Mouse (Mus musculus): ENCODE results near the gene Hist1h2ab. TPM values are rescaled to one million over a fixed set of nuclear protein-coding genes. Genes with fewer than 3 reads are reported as not detected.
"Not testable (repeated sequence)": the region's sequence is repeated elsewhere in the genome, so short reads cannot be mapped to it uniquely, and the experiment has no call there.

Gene Hist1h2ab
- polyA plus RNA-seq, 1 experiment from 2014 or later = 60.6 TPM

DNA sequence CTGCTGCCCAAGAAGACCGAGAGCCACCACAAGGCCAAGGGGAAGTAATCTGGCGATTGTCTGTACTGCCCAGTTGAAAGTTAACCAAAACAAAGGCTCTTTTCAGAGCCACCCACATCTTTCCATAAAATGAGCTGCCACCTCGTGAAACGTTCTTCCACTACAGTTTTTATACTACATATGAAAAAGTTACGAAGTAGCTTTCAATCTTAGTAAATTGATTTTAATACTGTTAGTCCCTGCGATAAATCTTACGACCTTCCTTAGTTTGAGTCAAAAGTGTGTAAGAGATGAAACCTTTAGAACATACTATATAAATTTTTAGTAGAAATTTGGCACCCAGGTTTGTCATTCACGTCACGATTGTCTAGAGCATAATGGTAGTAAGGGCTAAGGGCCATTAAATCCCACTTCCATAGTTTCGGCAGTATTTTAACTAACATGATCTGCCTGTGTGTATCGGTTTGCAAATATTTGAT lies 591 bp downstream of the Hist1h2ab start:
- H3K27me3 ChIP-seq (ENCODE audit: low read depth, poor library complexity, severe bottlenecking) = no peaks in the 10 kb centered on the region
- H3K4me3 ChIP-seq = peak overlapping the region; percentile 51
- H3K4me1 ChIP-seq = peaks cover 17% of the 10 kb centered on the region
- H3K27ac ChIP-seq = peak overlapping the region; percentile 98
- peak; percentile 45 for DNase-seq (ENCODE audit: low spot score)
- H3K36me3 ChIP-seq = no peaks in the 10 kb centered on the region
- no peaks in the 10 kb centered on the region for H3K9me3 ChIP-seq (replicated peaks)
- 2% methylated on average over 11 of the region's 11 CpGs for WGBS

- peaks cover 14% of the 10 kb centered on the region for H3K4me1 ChIP-seq
- WGBS = 0% methylated on average over 23 of the region's 47 CpGs
- DNase-seq (ENCODE audit: low spot score) = peak; percentile 89
Observed at GRCm38 (mm10) chr13:23752067-23752741, 1.3 kb downstream of the Hist1h2ab start, which contains the start of gene Hist1h3b. Hist1h3b (plus strand) TSS chr13:23752267.

DNA sequence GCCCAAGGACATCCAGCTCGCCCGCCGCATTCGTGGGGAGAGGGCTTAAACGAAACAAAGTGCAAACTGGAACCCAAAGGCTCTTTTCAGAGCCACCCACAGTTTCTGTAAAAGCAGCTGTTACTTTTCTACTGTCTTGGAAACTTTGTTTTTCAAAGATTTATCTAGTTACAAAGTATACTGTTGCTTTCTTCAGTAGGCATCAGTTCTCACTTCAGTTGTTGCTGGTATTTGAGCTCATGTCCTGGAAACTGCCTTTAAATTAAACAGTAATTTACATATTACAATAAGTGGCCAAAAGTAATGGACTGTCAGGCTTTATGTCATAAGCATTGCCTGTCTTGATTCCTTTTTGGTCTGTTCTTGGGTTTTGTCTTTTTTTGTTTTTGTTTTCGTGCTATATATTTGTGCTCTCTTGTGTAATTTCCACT lies 1.8 kb downstream of the Hist1h2ab start:
- peaks cover 15% of the 10 kb centered on the region for H3K4me1 ChIP-seq
- 7% methylated on average over 6 of the region's 6 CpGs for WGBS
- H3K4me3 ChIP-seq = peak overlapping the region; percentile 51
- no peaks in the 10 kb centered on the region for H3K9me3 ChIP-seq (replicated peaks)
- H3K27me3 ChIP-seq (ENCODE audit: low read depth, poor library complexity, severe bottlenecking) = no peaks in the 10 kb centered on the region
- H3K27ac ChIP-seq = peak overlapping the region; percentile 87
- no peak for DNase-seq (ENCODE audit: low spot score)
- H3K36me3 ChIP-seq = no peaks in the 10 kb centered on the region

More at GRCm38 (mm10) chr13:23752067-23752741, 1.3 kb downstream of the Hist1h2ab start, which contains the start of gene Hist1h3b:
- not testable (repeated sequence) for H3K36me3 ChIP-seq; H3K27me3 ChIP-seq (ENCODE audit: low read depth, poor library complexity, severe bottlenecking); H3K9me3 ChIP-seq (replicated peaks)
- H3K4me3 ChIP-seq = peak within 1 kb of the TSS; percentile 51
- peak within 1 kb of the TSS; percentile 98 for H3K27ac ChIP-seq

DNA sequence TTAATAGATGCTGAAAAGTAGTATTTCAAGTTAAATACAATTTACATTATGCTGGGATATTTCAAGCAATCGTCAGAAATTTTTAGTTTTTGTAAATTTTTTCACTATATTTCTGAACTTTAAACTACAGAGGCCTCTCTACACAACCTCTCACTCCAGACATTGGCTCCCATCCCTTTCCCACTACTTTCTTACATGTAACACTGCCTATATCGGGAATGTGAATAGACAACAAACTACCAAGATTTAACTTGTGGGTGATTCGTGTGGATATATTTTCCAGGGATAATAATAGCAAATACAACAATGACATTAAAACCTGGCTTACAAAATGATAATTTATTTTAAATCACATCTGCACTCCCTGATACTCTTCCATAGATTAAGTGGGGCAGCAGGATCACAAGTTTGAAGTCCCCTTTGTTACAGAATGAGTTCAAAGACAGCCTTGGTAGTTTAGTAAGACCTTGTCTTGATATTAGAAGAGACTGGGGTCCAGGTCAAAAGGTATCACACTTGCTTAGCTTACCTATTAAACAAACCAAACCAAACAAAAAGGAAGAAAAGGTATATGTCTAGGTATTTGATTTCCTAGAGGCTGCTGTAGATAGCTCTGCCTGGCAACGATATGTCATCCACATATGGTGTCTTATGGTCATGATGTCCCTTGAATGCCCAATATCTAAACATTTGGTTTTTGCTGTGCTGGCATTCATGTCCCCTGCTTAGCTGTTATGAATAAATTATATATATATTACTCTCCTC lies 2.6 kb downstream of the Hist1h2ab start:
- Histone ChIP-seq H3K36me3 (no peaks in the 10 kb centered on the region), H3K27ac (peak overlapping the region; percentile 87), H3K4me1 (peaks cover 7% of the 10 kb centered on the region), H3K4me3 (peak overlapping the region; percentile 51), H3K9me3 (replicated peaks) (no peaks in the 10 kb centered on the region), H3K27me3 (ENCODE audit: low read depth, poor library complexity, severe bottlenecking) (no peaks in the 10 kb centered on the region)
- 63% methylated on average over 4 of the region's 4 CpGs for WGBS
- DNase-seq (ENCODE audit: low spot score) = peak; percentile 22

GRCm38 (mm10) chr13:23755000-23755399 lies 4.1 kb downstream of the Hist1h2ab start:
- DNase-seq (ENCODE audit: low spot score) = no peak
- Histone ChIP-seq H3K27me3 (ENCODE audit: low read depth, poor library complexity, severe bottlenecking) (no peaks in the 10 kb centered on the region), H3K9me3 (replicated peaks) (no peaks in the 10 kb centered on the region), H3K36me3 (no peaks in the 10 kb centered on the region), H3K27ac (peak overlapping the region; percentile 92), H3K4me3 (no peak overlapping the region), H3K4me1 (peaks cover 7% of the 10 kb centered on the region)

DNA sequence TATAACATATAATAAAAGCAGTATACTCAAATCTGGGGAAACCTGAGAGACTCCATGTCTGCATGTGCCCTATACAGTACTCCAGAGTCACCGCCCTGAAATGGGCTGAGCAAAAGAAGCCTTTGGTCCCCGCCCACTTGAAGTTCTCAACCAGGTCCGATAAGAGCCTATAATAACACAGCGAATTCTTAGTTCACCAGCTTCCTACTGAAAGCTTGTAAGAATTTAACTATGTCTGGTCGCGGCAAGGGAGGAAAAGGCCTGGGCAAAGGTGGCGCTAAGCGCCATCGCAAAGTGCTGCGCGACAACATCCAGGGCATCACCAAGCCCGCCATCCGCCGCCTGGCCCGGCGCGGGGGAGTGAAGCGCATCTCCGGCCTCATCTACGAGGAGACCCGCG lies 5.9 kb downstream of the Hist1h2ab start, which contains the start of gene Hist1h4b:
Gene Hist1h4b (plus strand): TSS at position 224 of the 400 bp plus-strand sequence.
- no peaks in the 10 kb centered on the region for H3K9me3 ChIP-seq (replicated peaks)
- DNase-seq (ENCODE audit: low spot score) = peak; percentile 91
- H3K27me3 ChIP-seq (ENCODE audit: low read depth, poor library complexity, severe bottlenecking) = no peaks in the 10 kb centered on the region
- peaks cover 12% of the 10 kb centered on the region for H3K4me1 ChIP-seq
- no peaks in the 10 kb centered on the region for H3K36me3 ChIP-seq
- H3K27ac ChIP-seq = peak within 1 kb of the TSS; percentile 92
- WGBS = 0% methylated on average over 19 of the region's 22 CpGs
- peak within 1 kb of the TSS; percentile 52 for H3K4me3 ChIP-seq

DNA sequence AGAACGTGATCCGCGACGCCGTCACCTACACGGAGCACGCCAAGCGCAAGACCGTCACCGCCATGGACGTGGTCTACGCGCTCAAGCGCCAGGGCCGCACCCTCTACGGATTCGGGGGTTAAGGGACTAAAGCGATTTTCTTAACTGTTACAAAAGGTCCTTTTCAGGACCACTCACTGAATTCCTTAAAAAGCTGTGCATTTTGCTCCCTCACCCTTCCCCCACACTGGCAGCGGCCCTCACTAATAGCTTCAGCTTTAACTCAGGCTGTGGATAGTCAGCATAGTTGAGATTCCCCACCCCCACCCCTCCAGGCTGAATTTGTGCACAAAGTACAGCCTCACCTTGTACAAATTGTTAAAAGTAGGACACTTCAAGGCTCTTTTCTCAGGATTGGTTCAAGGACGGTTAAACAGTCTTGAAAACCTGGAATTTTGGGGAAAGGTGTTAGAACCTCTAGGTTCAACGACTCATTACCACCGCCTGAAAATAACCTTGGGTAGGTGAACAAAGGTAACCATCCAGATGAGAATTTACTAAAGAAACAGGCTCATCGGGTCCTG lies 6.4 kb downstream of the Hist1h2ab start:
- WGBS = 2% methylated on average over 22 of the region's 23 CpGs
- H3K36me3 ChIP-seq = no peaks in the 10 kb centered on the region
- peak; percentile 68 for DNase-seq (ENCODE audit: low spot score)
- no peaks in the 10 kb centered on the region for H3K9me3 ChIP-seq (replicated peaks)
- peaks cover 12% of the 10 kb centered on the region for H3K4me1 ChIP-seq
- peak overlapping the region; percentile 92 for H3K27ac ChIP-seq
- H3K4me3 ChIP-seq = peak overlapping the region; percentile 52
- H3K27me3 ChIP-seq (ENCODE audit: low read depth, poor library complexity, severe bottlenecking) = no peaks in the 10 kb centered on the region

DNA sequence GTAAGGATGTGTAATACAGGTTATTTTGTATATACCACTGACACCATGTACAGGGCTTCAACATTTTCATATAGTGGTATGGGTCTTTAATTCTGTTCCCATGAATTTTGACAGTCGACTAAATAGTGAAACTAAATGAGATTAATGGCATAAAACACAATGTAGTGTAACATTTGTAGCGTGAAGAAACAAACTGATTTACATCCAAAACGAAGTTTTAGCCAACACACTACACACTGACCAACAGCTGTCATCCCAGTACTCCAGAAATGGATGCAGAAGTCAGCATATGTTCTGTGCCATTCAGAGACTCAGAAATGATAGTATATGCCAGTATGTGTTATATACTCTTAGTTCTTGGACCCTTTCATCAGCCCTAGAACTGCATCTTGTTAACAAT lies 7.0 kb downstream of the Hist1h2ab start:
- Histone ChIP-seq H3K4me1 (peaks cover 15% of the 10 kb centered on the region), H3K36me3 (no peaks in the 10 kb centered on the region), H3K4me3 (peak overlapping the region; percentile 52), H3K9me3 (replicated peaks) (no peaks in the 10 kb centered on the region), H3K27me3 (ENCODE audit: low read depth, poor library complexity, severe bottlenecking) (no peaks in the 10 kb centered on the region), H3K27ac (peak overlapping the region; percentile 92)
- DNase-seq (ENCODE audit: low spot score) = no peak
- WGBS = 56% methylated on average over 3 of the region's 3 CpGs

DNA sequence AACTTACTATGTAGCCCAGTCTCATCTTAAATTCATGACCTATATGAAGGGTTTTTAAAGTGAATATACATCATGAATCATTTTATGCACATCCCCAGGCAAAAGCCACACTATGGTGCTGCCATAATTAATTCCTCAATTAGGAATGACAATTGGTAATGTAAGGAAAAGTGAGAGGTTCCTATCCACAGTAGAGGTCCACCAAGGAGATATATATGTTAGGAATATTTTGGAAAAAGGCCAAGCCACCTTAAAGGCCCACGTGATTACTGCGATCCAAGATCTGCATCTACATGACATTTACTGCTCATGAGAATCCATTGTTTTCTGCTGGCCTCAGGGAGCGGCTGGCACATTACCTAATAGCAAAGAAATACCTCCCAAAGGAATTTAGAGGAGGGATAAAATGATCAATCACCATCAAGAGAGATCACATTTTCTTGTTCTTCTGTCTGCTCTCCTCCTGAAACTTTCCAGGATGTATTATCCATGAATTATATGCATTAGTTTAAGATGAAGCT lies 8.4 kb downstream of the Hist1h2ab start:
- Histone ChIP-seq H3K4me3 (no peak overlapping the region), H3K27ac (peak overlapping the region; percentile 92), H3K36me3 (no peaks in the 10 kb centered on the region), H3K9me3 (replicated peaks) (no peaks in the 10 kb centered on the region), H3K27me3 (ENCODE audit: low read depth, poor library complexity, severe bottlenecking) (no peaks in the 10 kb centered on the region), H3K4me1 (peaks cover 27% of the 10 kb centered on the region)
- 73% methylated on average over 3 of the region's 3 CpGs for WGBS
- DNase-seq (ENCODE audit: low spot score) = peak; percentile 26

GRCm38 (mm10) chr13:23759916-23760239 lies 9.0 kb downstream of the Hist1h2ab start:
- Histone ChIP-seq H3K27me3 (ENCODE audit: low read depth, poor library complexity, severe bottlenecking) (no peaks in the 10 kb centered on the region), H3K4me1 (peaks cover 33% of the 10 kb centered on the region), H3K4me3 (peak overlapping the region; percentile 59), H3K36me3 (no peaks in the 10 kb centered on the region), H3K27ac (peak overlapping the region; percentile 92), H3K9me3 (replicated peaks) (no peaks in the 10 kb centered on the region)
- DNase-seq (ENCODE audit: low spot score) = peak; percentile 56
- WGBS = 74% methylated on average over 1 of the region's 1 CpGs

DNA sequence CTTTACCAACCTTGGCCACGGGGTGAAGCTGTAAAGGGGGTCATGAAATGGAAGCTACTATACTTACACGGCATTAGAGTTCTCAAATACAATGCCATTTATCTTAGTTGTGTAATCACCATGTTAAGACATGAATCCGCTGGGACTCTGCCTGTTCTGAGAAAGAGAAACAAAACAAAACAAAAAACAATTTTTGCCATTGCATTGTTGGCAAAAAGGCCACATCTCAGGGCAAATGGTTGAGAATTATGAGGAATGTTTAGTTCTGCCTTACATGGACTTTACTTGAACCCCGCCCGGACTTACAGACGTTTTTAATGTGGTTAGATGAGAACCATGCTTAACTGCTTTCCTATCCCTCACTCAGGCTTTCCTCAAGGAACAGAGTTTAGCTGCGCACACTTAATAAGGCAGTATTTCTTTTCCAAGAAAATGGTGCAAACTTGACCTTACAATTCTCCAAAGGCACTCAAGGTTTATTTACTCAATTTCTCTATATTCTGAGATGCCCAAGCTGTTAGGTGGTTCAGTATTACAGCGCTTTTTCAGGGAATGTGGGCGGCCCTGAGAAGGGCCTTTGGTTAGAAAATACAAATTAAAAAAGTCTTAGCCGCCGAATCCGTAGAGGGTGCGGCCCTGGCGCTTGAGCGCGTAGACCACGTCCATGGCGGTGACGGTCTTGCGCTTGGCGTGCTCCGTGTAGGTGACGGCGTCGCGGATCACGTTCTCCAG lies 9.5 kb downstream of the Hist1h2ab start:
- Histone ChIP-seq H3K36me3 (no peaks in the 10 kb centered on the region), H3K27ac (peak overlapping the region; percentile 92), H3K4me1 (peaks cover 35% of the 10 kb centered on the region), H3K27me3 (ENCODE audit: low read depth, poor library complexity, severe bottlenecking) (no peaks in the 10 kb centered on the region), H3K9me3 (replicated peaks) (no peaks in the 10 kb centered on the region), H3K4me3 (peak overlapping the region; percentile 59)
- DNase-seq (ENCODE audit: low spot score) = no peak
- WGBS = 2% methylated on average over 26 of the region's 27 CpGs
